Mouse (Mus musculus) heart, adult 2 months (tissue): ENCODE measurements at regions not wholly inside any gene's neighbourhood (a gene's known extent, or its start where the extent isn't known, plus 50 kb on each side); places are given as distances from the start of the nearest gene placed in this dataset.

Source experiments
- DNase-seq, 2 experiments: peaks; one replicate each; pipeline ENCODE4 v3.0.0; 2021
- H3K27ac ChIP-seq: fragments of 200-600 bp; 2 replicates; pipeline ENCODE4 v1.8.1; 2022
- H3K27me3 ChIP-seq: fragments of 200-500 bp; 2 replicates; pipeline ENCODE4 v1.6.1; 2012; ENCODE audit warnings: mild to moderate bottlenecking, low read length, inconsistent platforms, mixed read lengths; ENCODE audit not compliant: control insufficient read depth, insufficient read depth
- H3K36me3 ChIP-seq: fragments of 200-500 bp; 2 replicates; pipeline ENCODE4 v1.6.1; 2012; ENCODE audit warnings: low read length, inconsistent platforms; ENCODE audit not compliant: control insufficient read depth, insufficient read depth
- H3K4me1 ChIP-seq: fragments of 200-500 bp; 2 replicates; pipeline ENCODE4 v1.6.1; 2011; ENCODE audit warnings: low read length; ENCODE audit not compliant: control insufficient read depth, insufficient read depth
- H3K4me3 ChIP-seq: fragments of 200-600 bp; 2 replicates; pipeline ENCODE4 v1.8.1; 2022
- H3K79me2 ChIP-seq: fragments of 200-500 bp; replicated peaks from 2 replicates; pipeline ENCODE4 v1.6.1; 2012; ENCODE audit warnings: mild to moderate bottlenecking, inconsistent platforms, low read length, moderate library complexity, mixed read lengths; ENCODE audit not compliant: control insufficient read depth, insufficient read depth
- H3K9ac ChIP-seq: fragments of 200-500 bp; 2 replicates; pipeline ENCODE4 v1.6.1; 2012; ENCODE audit warnings: low read depth, mild to moderate bottlenecking, control low read depth, inconsistent platforms, low read length, mixed read lengths
- CTCF ChIP-seq: fragments of 200-600 bp; IDR thresholded peaks from 2 replicates; pipeline ENCODE4 v1.8.1; 2022; ENCODE audit warnings: antibody characterized with exemption, mild to moderate bottlenecking, moderate library complexity
- EP300 ChIP-seq: fragments of 200-500 bp; IDR thresholded peaks from 2 replicates; pipeline ENCODE4 v1.6.1; 2011; ENCODE audit warnings: low read depth, low read length, control low read depth; ENCODE audit not compliant: insufficient read depth
- POLR2A ChIP-seq: fragments of 200-500 bp; IDR thresholded peaks from 2 replicates; pipeline ENCODE4 v1.6.1; 2011; ENCODE audit warnings: mild to moderate bottlenecking, low read depth, low read length, control low read depth; ENCODE audit not compliant: insufficient read depth
- WGBS: fragments of 180-500 bp; shearing (Covaris S2); methylation state at CpG from one replicate; pipeline ENCODE4 v1.1.7; 2018; 5-methylcytosine and 5-hydroxymethylcytosine counted together
- intact Hi-C: fragments of 180-260 bp; cut with DNase I; formaldehyde crosslinking; loops from one replicate; pipeline ENCODE4 v1.15.1; 2025

DNA sequence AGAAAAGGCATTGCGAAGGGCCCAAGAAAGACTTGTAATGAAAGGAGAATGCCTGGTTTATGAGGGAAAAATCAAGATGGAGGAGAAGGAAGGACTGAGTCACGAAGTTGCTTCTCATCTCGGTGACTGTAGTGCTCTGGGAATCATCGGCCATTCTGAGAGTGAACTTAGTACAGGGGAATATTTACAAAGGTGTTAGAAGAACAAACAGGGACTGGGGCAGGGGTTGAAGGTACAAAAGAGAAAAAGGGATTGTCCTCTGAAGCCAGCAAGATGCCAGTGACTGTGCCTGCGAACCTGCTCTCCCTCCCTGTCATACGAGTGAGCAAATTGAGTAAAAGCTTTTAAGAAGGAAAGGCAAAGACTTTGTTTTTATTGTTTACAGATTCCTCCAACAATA lies 78.1 kb upstream of the Ywhaq start:
- WGBS, result 88% methylated on average over 6 of the region's 6 CpGs
- no peak for DNase-seq

DNA sequence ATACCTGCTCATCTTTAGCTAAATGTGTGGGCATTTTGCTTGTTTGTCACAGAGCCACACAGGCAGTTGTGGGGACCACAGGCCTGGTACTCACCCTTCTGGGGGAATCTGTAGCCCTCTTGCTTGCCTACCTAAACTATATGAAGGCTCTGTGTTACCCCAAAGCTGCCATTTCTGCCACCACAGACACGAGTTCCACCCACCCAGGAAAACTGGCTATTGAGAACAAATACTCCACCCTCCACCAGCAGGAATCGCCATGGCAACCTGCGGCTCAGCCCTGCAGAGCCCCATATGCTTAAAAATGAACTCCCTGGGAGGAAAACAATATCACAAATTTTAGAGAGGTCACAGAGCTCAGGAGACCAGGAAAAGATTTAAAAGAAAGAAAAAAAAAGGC lies 76.0 kb upstream of the Ywhaq start:
- H3K4me3 ChIP-seq, result no peak overlapping the region
- no peaks in the 10 kb centered on the region for H3K79me2 ChIP-seq
- H3K9ac ChIP-seq, result no peak overlapping the region
- H3K27ac ChIP-seq, result no peak overlapping the region
- H3K4me1 ChIP-seq, result no peaks in the 10 kb centered on the region
- no peak for TF ChIP-seq CTCF
- TF ChIP-seq POLR2A, result no peak
- no peak for TF ChIP-seq EP300
- DNase-seq, result no peak
- H3K36me3 ChIP-seq, result no peaks in the 10 kb centered on the region
- WGBS, result 68% methylated on average over 3 of the region's 3 CpGs
- H3K27me3 ChIP-seq, result no peaks in the 10 kb centered on the region
- intact Hi-C loops, result no loop called here

More for the DNA sequence above, 78.1 kb upstream of the Ywhaq start:
- Histone ChIP-seq H3K36me3 (no peaks in the 10 kb centered on the region), H3K27me3 (no peaks in the 10 kb centered on the region), H3K79me2 (no peaks in the 10 kb centered on the region), H3K4me1 (no peaks in the 10 kb centered on the region), H3K9ac (no peak overlapping the region), H3K27ac (no peak overlapping the region), H3K4me3 (no peak overlapping the region)
- intact Hi-C loops, result no loop called here
- TF ChIP-seq EP300, result no peak
- no peak for TF ChIP-seq CTCF
- no peak for TF ChIP-seq POLR2A

DNA sequence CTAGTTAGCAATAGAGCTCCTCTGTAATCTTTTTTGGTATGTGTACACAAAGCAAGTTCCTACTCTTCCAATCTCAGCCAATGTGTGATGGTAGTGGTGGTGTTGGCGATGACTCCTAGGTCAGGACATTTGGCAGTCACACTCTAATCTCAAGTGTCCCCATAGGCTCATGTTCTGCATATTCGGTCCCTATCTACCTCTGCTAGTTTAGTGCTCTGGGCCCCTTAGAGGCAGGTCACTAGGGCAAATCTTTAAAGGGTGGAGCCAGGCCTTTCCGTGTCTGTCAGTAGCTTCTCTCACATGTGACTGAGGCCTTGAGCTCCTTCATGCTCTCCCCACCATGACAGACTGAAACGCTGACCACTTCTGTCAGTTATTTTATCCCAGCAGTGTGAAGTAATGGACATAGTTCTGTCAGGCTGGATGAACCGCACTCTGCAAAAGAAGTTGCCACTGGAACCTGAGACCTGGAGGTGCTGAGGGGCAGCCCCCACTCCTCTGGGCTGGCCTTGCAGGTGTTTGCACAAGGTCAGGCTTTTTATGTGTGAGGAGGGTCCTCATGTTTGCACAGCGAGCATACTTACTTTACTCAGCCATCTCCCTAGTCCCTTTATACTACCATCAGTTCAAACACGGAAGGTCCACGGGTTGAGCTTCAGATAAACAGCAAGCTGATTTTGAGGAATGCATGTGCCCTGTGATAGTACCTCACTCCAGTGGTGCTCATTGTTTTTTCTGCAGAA lies 75.3 kb upstream of the Ywhaq start:
- no peak overlapping the region for H3K4me3 ChIP-seq
- H3K27ac ChIP-seq, result no peak overlapping the region
- no peak overlapping the region for H3K9ac ChIP-seq
- no peaks in the 10 kb centered on the region for H3K79me2 ChIP-seq
- H3K36me3 ChIP-seq, result no peaks in the 10 kb centered on the region
- TF ChIP-seq EP300 (no peak), POLR2A (no peak), CTCF (no peak)
- H3K27me3 ChIP-seq, result no peaks in the 10 kb centered on the region
- DNase-seq, result no peak
- WGBS, result 57% methylated on average over 8 of the region's 8 CpGs
- no peaks in the 10 kb centered on the region for H3K4me1 ChIP-seq
- intact Hi-C loops, result no loop called here

DNA sequence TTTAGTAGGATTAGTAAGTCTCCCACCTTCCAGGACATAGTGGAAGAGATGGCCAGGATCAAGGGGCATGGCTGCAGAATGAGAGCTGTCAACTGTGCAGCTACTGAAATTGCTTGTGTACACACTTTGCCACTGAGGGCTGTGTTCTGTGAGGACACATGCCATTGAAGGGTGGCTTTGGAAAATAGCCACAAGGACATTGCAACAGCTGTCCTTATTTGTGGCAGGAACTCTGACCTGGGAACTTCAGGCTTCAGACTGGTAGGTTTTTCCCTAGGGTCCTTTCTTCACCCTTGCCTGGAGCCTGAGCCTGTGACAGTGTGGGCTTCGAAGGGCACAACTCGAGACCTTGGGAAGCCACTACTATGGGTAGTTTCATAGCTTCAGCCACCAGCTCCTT lies 64.2 kb upstream of the Ywhaq start:
- H3K27me3 ChIP-seq, result no peaks in the 10 kb centered on the region
- 75% methylated on average over 2 of the region's 2 CpGs for WGBS
- H3K27ac ChIP-seq, result no peak overlapping the region
- no peaks in the 10 kb centered on the region for H3K4me1 ChIP-seq
- intact Hi-C loops, result no loop called here
- no peak for DNase-seq
- H3K4me3 ChIP-seq, result no peak overlapping the region
- TF ChIP-seq POLR2A, result no peak
- no peak for TF ChIP-seq CTCF
- no peak for TF ChIP-seq EP300
- H3K9ac ChIP-seq, result no peak overlapping the region
- no peaks in the 10 kb centered on the region for H3K36me3 ChIP-seq
- no peaks in the 10 kb centered on the region for H3K79me2 ChIP-seq

DNA sequence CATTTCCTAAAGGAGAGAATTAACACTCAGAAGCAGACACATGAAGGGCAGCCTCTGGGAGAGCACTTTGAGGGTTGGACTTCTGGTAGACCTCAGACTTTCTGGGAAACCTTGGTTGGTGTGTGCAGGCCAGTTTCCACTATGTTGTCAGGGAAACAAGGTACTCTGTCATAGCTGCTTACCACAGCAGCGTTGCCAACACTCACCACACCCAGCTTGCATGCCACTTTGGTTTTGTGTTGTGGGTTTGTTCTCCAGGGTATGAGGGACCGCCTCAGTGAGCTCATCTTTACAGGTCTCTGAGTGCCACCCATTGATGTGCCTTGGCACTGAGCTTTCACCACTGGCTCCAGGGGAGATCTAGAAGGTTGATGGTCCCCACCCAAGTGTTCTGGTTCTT lies 62.8 kb upstream of the Ywhaq start:
- Histone ChIP-seq H3K79me2 (no peaks in the 10 kb centered on the region), H3K27ac (no peak overlapping the region), H3K27me3 (no peaks in the 10 kb centered on the region), H3K9ac (no peak overlapping the region), H3K4me3 (no peak overlapping the region), H3K4me1 (no peaks in the 10 kb centered on the region), H3K36me3 (no peaks in the 10 kb centered on the region)
- intact Hi-C loops, result no loop called here
- DNase-seq, result no peak
- 77% methylated on average over 2 of the region's 2 CpGs for WGBS
- TF ChIP-seq EP300 (no peak), POLR2A (no peak), CTCF (no peak)

DNA sequence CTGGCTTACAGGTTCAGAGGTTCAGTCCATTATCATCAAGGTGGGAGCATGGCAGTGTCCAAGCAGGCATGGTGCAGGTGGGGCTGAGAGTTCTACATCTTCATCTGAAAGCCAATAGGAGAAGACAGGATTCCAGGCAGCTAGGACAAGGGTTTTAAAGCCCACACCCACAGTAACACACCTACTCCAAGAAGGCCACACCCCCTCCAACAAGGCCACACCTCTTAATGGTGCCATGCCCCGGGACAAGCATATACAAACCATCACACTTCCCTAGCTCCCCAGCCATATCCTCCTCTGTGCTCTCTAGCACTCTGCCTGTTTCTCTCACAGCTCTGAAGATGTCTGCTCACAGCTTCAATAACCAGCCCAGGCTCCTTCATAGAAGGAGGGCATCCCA lies 61.8 kb upstream of the Ywhaq start:
- Histone ChIP-seq H3K36me3 (no peaks in the 10 kb centered on the region), H3K4me3 (no peak overlapping the region), H3K4me1 (peaks cover 1% of the 10 kb centered on the region; the same call in 1 of the 2 replicates), H3K9ac (no peak overlapping the region), H3K27ac (no peak overlapping the region), H3K27me3 (no peaks in the 10 kb centered on the region), H3K79me2 (no peaks in the 10 kb centered on the region)
- intact Hi-C loops, result no loop called here
- DNase-seq, result no peak
- TF ChIP-seq POLR2A, result no peak
- no peak for TF ChIP-seq EP300
- no peak for TF ChIP-seq CTCF
- 57% methylated on average over 1 of the region's 1 CpGs for WGBS
